Mouse (Mus musculus) heart, adult 2 months (tissue): ENCODE data around the gene Tnni2.

ENCODE experiments used
- CTCF ChIP-seq: fragments of 200-600 bp; IDR thresholded peaks from 2 replicates; pipeline ENCODE4 v1.8.1; 2022; ENCODE audit warnings: antibody characterized with exemption, mild to moderate bottlenecking, moderate library complexity
- POLR2A ChIP-seq: fragments of 200-500 bp; IDR thresholded peaks from 2 replicates; pipeline ENCODE4 v1.6.1; 2011; ENCODE audit warnings: mild to moderate bottlenecking, low read depth, low read length, control low read depth; ENCODE audit not compliant: insufficient read depth

DNA sequence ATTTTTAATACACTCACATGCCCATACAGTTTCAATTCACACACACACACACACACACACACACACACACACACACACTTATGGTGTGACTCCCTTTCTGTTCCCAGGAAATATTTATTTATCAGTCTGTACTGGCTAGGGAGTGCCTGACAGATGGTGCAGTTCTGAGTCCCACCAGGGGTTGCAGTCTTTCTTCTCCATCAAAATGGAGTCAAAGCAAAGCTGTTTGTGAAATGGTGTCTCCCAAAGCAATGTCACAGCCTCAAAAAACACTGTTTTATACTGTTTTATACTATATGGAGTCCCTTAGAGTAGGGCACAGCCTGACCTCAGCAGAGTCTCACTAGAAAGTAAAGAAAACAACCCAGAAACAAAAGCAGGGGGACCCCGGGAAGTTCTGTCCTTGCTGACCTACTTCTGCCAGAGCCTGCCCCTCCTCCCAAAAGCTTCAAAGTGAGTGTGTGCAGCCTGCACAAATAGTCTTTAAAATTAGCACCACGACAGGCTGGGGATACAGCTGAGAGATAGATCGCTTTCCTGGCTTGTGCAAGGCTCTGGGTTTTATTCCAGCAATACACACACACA, 15.7 kb downstream of the Tnni2 start:
- TF ChIP-seq CTCF (peak; percentile 41), POLR2A (no peak)
